Mouse (Mus musculus) left cerebral cortex, adult 8-10 months (tissue): ENCODE measurements at regions not wholly inside any gene's neighbourhood (a gene's known extent, or its start where the extent isn't known, plus 50 kb on each side); places are given as distances from the start of the nearest gene placed in this dataset.
A peak's percentile ranks its signal among the peaks of the same experiment; 100 is the strongest.

Experiments
- DNase-seq, 2 experiments: peaks; one replicate each; pipeline ENCODE4 v3.0.0; 2022; ENCODE audit warnings: low spot score in 2 of 2

- DNase-seq: no peak
Measured at GRCm38 (mm10) chr17:15311822-15312221, 64.8 kb downstream of the Dll1 start.

GRCm38 (mm10) chr17:15310465-15310864 lies 66.2 kb downstream of the Dll1 start:
- DNase-seq: no peak

DNA sequence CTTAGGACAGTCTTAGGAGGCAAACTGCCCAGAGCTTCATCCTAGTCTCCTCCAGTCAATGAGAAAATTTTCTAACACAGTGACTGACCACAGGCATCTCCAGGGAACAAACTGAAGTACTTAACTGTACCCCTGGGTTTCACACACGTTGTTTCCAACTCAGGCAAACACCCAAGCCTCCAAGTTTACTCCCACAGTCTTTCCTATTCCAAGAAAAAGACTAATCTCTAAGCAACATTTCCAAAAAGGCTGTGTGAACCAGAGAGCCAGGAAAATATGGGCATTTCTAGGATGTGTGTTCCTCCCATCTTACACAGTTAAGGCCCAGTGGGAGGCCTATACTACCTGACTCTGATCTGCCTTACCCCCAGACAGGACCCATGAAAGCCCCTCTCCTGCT lies 74.6 kb downstream of the Dll1 start:
- DNase-seq: no peak

DNA sequence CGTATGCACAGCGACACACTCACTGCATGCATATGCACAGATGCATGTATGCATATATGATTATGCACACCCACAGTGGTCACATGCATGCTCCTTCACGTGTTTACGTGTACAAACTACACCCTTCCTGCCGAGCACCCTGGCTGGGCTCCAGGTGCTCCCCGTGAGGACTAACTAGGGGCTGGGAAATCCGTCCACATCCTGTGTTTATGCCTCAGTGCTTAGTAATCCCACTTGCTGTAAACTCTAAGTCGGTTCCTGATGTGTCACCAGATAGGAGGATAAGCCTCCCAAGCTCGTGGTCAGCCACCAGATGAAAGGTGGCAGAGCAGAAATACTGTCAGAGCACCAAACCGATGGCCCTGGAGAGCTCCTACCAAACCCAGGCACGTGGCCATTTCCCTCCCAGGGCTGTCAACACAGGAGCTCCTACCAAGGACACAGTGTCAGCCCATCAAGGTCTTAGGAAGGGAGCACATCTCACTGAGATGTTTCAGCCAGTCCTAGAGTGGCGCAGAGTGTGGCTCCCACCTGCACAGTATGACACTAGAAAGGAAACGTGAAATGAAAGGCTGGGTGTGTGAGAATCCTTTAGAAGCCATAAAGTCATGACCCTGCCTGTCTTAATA lies 76.8 kb downstream of the Dll1 start:
- no peak for DNase-seq

DNA sequence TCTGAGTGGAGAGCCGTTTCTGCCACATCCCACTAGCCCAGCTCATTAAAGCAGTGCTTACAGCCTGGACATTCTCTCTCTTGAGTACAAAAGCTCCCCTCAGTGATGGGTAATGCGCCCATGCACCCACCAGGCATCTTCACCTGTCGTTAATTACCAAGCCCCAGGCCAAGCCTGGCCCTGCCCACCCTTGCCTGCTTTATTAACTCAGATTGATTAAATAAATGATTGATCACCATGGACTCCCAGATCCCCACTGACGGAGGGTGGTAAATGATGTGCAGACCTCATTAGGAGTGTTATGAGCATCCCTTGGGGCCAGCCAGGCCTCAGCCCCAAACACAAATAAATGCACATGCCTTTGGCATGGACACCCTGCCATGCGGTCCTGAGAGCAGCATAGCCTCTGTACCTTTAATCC lies 82.5 kb downstream of the Dll1 start:
- no peak for DNase-seq

DNA sequence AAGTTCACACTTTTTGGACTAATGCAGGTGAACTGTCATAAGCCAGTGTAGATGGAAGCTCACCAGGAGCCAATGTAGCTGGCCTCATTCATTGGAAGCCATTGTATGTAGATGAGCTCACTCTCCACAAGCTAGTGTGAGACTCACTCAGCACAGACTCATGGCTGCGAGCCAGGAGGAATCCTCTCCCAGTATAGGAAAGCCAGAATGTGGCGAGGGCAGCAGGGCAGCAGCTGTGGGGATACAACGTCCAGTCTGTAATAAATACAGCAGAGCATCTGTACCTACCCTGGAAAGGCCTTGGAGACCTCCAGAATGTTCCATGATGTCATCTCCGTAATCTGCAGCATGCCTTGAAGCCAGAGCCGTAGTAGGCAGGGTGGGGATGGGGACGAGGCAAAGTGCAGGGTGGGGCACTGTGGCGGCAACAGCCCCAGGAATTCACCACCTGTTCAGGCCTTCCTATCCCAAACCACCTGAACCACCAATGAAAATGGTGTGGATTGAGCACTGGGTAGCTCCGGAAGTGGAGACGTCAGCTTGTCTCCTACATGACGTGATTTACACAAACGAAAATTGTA lies 84.1 kb downstream of the Dll1 start:
- DNase-seq: no peak

GRCm38 (mm10) chr17:15291626-15292025 lies 85.0 kb downstream of the Dll1 start:
- no peak for DNase-seq

- no peak for DNase-seq
Measured at GRCm38 (mm10) chr17:15290326-15290725, 86.3 kb downstream of the Dll1 start.

DNA sequence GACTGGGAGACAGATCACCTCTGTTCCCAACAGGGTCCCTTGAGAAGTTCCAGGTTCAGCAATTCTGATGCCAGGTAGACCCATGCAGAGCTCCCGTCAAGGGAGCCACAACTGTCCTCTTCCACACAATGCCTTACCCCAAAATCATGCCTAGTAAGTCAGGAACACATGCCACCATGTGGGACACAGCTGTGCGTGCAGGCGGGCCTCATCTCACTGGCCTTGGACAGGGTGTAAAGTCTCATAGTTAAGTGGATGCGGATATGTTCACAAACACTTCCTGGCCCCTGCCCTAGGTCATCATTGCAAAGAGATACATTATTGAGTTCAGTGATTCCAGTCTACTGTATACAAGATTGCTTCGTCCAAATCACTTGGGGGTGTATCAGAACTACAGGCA lies 87.6 kb downstream of the Dll1 start:
- no peak for DNase-seq

- DNase-seq: no peak
Measured at GRCm38 (mm10) chr17:15288640-15289039, 88.0 kb downstream of the Dll1 start.

DNA sequence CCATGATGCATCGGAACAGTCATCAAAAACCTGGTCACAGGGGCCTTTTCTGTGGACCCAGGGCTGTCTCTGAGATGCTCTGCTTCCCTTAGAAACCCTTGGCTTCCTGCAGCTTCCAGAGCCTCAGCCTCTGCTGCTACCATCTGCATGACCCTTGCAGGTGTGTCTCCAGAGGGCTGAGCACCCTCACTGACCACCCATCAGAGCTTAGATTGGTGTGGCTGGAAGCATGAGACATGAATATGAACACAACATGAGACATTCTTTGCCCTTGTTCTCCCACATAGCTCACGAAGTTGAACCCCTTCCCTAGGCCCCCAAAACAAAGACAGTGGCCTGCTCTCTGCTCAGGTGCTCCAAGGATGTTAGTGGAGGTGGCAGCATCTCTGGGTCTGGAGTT lies 90.1 kb downstream of the Dll1 start:
- no peak for DNase-seq

DNA sequence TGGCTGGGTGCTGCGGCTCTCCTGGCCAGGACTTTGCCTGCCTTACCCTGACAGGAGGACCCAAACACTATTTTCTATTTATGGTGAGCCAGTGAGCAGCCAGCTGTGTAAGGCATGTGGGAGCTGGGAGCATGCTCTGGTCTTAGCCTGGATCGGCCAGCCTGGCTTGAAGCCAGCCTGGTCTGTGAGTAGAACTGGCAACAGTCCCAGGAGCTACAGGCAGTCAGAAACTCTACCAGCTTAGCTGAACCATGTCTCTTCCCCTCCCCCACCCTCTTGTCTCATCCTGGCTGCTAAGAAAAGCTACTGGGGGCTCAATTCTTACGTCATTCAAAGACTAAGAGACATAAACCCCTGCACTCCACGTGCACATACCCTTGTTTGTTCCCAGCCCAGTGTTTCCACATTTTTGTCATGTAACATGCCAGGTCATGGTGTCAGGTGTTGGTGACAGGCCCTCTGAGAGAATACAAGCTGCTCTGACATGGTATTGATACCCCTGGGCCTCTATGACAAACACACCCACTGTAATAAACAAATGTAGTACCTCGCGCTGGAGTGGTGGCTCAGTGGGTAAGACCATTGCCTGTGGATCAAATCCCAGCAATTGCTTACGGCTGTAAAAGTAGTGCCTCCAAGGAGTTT lies 91.2 kb downstream of the Dll1 start:
- peak in 1 of 2 experiments; percentile 13 for DNase-seq

GRCm38 (mm10) chr17:15269905-15270304 lies 106.8 kb downstream of the Dll1 start:
- DNase-seq: no peak

DNA sequence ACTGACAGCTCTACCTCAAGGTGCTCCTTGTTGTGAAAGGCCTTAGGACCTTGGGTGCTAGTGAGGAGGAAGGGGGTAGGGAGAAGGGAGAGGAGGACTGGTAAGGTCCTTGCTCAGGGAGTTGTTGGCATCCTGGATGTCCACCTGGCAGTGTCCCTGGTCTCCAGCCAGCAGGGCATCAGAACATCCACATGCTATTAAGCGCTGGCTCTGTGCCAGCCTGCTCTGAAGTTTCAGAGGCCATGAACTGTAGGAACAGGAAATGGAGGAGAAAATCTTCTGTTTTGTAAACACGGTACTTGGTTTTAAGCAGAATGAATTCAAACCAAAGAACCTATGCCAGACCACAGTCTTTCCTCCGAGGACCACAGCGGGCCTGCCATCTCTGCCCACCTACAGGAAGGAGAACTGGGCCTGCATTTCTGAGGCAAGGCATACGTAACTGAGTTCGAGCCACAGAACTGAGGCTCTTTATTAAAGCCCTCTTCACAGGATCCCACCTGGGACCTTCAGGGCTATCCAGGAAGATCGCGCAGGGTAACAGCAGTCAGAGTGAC lies 107.5 kb downstream of the Dll1 start:
- DNase-seq: no peak

- DNase-seq: no peak
Measured at GRCm38 (mm10) chr17:15267721-15268120, 109.0 kb downstream of the Dll1 start.

DNA sequence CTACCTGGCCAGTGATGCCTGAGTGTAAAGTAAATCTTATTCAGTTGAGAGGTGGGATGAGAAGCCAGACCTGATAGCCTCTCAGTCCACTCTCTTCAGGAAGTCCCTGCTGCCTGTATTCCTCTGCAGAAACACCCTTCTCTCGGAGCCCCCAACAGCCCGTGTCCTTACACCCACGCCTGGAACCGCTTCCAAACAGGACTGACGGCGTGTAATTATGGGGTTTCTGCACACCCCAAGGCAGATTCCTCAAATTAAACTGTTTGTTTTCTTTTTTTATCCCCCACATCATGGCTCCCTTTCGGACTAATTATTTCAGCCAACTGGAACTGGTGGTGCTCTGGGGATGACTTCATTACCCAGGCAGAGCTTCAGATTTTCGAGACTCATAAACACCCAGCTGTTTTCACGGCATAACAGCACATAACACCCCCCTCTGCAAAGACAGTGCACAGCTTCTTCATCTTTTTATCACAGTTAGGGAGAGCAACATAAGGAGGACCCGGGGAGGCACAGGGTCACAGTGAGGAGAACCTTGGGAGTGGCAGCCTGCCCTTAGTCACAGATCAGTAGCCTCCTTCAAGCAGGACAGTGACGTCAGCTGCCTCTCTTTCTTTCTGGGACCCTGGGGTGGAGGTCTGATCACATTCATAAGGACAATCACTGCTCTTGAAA lies 117.1 kb downstream of the Dll1 start:
- DNase-seq: peak in 1 of 2 experiments; percentile 9

DNA sequence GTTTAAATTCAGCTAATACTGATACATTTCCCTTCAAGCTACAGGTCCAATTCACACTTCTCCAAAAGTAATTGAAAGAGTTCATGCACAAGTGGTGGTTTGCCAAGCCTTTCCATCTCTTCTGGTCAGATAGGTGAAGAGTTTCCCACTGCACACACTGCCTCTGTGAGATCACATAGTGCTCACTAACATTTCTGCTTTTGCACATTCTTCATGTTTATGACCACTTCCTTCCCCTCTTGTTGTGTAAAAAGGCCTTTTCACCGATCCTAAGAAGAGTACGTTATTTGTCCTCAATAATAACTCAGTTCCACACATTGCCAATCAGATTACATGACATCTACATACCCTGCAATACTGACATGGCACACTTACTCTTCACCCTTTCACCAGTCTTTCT lies 120.8 kb downstream of the Dll1 start:
- DNase-seq: no peak

GRCm38 (mm10) chr17:15253785-15254184 lies 122.9 kb downstream of the Dll1 start:
- DNase-seq: no peak

DNA sequence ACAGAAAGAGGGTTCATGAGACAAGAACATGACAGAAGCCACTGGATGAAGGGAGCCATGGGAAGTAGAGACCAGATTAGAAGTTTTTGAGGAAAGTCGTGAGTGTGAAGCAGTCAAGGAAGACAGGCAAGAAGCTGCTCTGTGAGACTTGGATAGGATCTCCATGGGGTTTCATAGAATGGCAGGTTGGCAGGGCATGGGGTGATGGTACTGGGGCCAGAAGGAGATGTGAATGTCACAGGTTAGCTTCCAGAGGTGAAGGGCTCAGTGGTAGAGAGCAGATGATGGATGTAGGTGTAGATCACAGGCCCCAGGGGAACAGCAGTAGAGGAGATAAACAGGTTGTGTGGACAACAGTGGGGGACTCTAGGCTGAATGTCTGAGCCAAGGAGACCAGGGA lies 123.4 kb downstream of the Dll1 start:
- DNase-seq: no peak

DNA sequence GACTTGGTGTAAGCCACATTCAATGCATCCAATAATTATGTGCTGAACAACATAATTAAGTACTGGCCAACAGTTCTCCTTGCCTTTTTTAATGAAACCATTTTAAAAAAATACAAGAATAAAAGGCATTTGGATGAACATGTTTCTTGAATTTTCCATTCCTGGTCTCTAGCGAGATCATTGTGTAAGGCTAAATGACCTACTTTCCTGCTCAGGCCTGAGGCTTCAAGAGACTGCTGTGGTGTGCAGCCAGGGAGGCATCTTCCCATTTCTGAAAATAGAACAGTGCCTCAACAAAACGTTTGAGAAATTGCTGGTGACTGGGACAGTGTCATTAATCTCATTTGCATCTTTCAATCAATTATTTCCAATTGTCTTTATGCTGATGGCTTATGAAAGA lies 124.5 kb downstream of the Dll1 start:
- no peak for DNase-seq

GRCm38 (mm10) chr17:15251641-15252040 lies 125.0 kb downstream of the Dll1 start:
- DNase-seq: no peak

DNA sequence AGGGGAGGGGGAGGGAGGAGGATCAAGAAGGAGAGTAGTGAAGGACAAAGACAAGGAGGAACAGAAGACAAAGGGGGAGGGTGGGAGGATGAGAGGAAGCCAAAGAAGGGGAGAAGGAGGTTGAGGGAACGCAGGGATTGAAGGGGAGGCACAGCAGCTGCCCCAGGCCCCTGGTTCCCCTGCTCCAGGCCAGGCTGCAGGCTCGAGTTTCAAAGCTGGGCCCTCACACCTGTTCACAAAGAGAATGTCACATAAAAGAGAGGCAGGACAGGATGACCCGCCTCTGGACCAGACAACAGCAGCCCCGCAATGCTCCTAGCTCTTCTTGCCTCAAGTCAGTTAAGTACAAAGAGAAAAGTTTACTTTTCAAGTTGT lies 128.3 kb downstream of the Dll1 start:
- no peak for DNase-seq
